Mouse (Mus musculus) myocyte (in vitro differentiated cells): ENCODE results near the gene Iqch. TPM values are rescaled to one million over a fixed set of nuclear protein-coding genes. Genes with fewer than 3 reads are reported as not detected.

Experiments used
- H3K27me3 ChIP-seq: one replicate; pipeline ENCODE4 v1.6.1; 2011; ENCODE audit not compliant: control insufficient read depth, insufficient read depth, insufficient read length
- H3K36me3 ChIP-seq: one replicate; pipeline ENCODE4 v1.6.1; 2011; ENCODE audit not compliant: control insufficient read depth, insufficient read depth
- H3K4me2 ChIP-seq: one replicate; pipeline ENCODE4 v1.6.1; 2011; ENCODE audit warnings: low read depth, control low read depth
- H3K4me3 ChIP-seq: one replicate; pipeline ENCODE4 v1.5.1; 2011; ENCODE audit warnings: mild to moderate bottlenecking, control low read depth, moderate library complexity
- H3K79me2 ChIP-seq: one replicate; pipeline ENCODE4 v1.6.1; 2011; ENCODE audit not compliant: control insufficient read depth, insufficient read depth
- H3ac ChIP-seq: one replicate; pipeline ENCODE4 v1.6.1; 2011; ENCODE audit not compliant: control insufficient read depth, insufficient read length
- CEBPB ChIP-seq: IDR thresholded peaks from 2 replicates; pipeline ENCODE4 v1.6.1; 2011; ENCODE audit warnings: mild to moderate bottlenecking, moderate library complexity; ENCODE audit not compliant: poor library complexity, insufficient read depth, severe bottlenecking
- E2F4 ChIP-seq: IDR thresholded peaks from one replicate; pipeline ENCODE4 v1.6.1; 2011; ENCODE audit warnings: mild to moderate bottlenecking, control low read depth, moderate library complexity; ENCODE audit not compliant: insufficient read depth
- MAX ChIP-seq: IDR thresholded peaks from one replicate; pipeline ENCODE4 v1.6.1; 2011; ENCODE audit warnings: low read depth, mild to moderate bottlenecking, control low read depth
- MYOD1 ChIP-seq, 3 experiments: IDR thresholded peaks; one replicate each; pipeline ENCODE4 v1.6.1; 2011; ENCODE audit warnings: control low read depth in 2 of 3, low read depth in 2 of 3, mild to moderate bottlenecking in 2 of 3, moderate library complexity in 1 of 3; ENCODE audit not compliant: insufficient read length in 2 of 3, control insufficient read depth in 1 of 3
- MYOG ChIP-seq, 3 experiments: IDR thresholded peaks; one replicate each; pipeline ENCODE4 v1.6.1; 2011; ENCODE audit warnings: control low read depth in 2 of 3, low read depth in 2 of 3, mild to moderate bottlenecking in 2 of 3; ENCODE audit not compliant: insufficient read length in 2 of 3, control insufficient read depth in 1 of 3, insufficient read depth in 1 of 3
- POLR2A ChIP-seq: IDR thresholded peaks from one replicate; pipeline ENCODE4 v1.6.1; 2011; ENCODE audit warnings: low read depth, mild to moderate bottlenecking, control low read depth, moderate library complexity; ENCODE audit not compliant: insufficient read length
- POLR2AphosphoS2 ChIP-seq: IDR thresholded peaks from one replicate; pipeline ENCODE4 v1.6.1; 2011; ENCODE audit warnings: low read depth, control low read depth; ENCODE audit not compliant: insufficient read length
- REST ChIP-seq: IDR thresholded peaks from one replicate; pipeline ENCODE4 v1.6.1; 2011; ENCODE audit warnings: mild to moderate bottlenecking, control low read depth, moderate library complexity; ENCODE audit not compliant: insufficient read depth, insufficient read length
- SRF ChIP-seq: IDR thresholded peaks from one replicate; pipeline ENCODE4 v1.6.1; 2011; ENCODE audit warnings: low read depth; ENCODE audit not compliant: control insufficient read depth, insufficient read length
- TCF12 ChIP-seq: IDR thresholded peaks from one replicate; pipeline ENCODE4 v1.6.1; 2011; ENCODE audit warnings: mild to moderate bottlenecking, control low read depth; ENCODE audit not compliant: poor library complexity, insufficient read depth, severe bottlenecking
- TCF3 ChIP-seq: IDR thresholded peaks from one replicate; pipeline ENCODE4 v1.6.1; 2011; ENCODE audit warnings: low read depth, control low read depth; ENCODE audit not compliant: insufficient read length
- USF1 ChIP-seq: IDR thresholded peaks from one replicate; pipeline ENCODE4 v1.6.1; 2011; ENCODE audit warnings: low read depth, mild to moderate bottlenecking, control low read depth, moderate library complexity
- polyA plus RNA-seq: library from polyadenylated mRNA; unstranded; fragments of >200 nt; fragmentation: generic; extraction: Trizol; gene quantifications from one replicate; pipeline ENCODE4 v1.2.1, GENCODE M21; 2012; ENCODE audit warnings: missing spikeins

Gene Iqch
- polyA plus RNA-seq, 1 experiment = not detected

GRCm38 (mm10) chr9:63647581-63648519, 45.6 kb upstream of the Iqch start:
- Histone ChIP-seq H3K79me2 (no peaks in the 10 kb centered on the region), H3K36me3 (peaks cover 25% of the 10 kb centered on the region), H3K4me2 (no peak overlapping the region), H3K27me3 (no peaks in the 10 kb centered on the region), H3K4me3 (no peak overlapping the region), H3ac (no peak overlapping the region)
- no peak for TF ChIP-seq E2F4
- no peak for TF ChIP-seq MYOG (IDR thresholded peaks at IDR 0.05; ENCODE audit: control insufficient read depth in 1 of 3, insufficient read depth in 1 of 3, insufficient read length in 2 of 3, low read depth in 2 of 3)
- peak; percentile 28 for TF ChIP-seq POLR2AphosphoS2

GRCm38 (mm10) chr9:63645084-63645483, 42.8 kb upstream of the Iqch start:
- Histone ChIP-seq H3ac (no peak overlapping the region), H3K4me2 (no peak overlapping the region), H3K79me2 (no peaks in the 10 kb centered on the region), H3K4me3 (no peak overlapping the region), H3K36me3 (peaks cover 26% of the 10 kb centered on the region), H3K27me3 (no peaks in the 10 kb centered on the region)
- TF ChIP-seq POLR2AphosphoS2 (peak; percentile 95), TCF12 (no peak), MYOG (IDR thresholded peaks at IDR 0.05; ENCODE audit: control insufficient read depth in 1 of 3, insufficient read depth in 1 of 3, insufficient read length in 2 of 3, low read depth in 2 of 3) (no peak), POLR2A (peak; percentile 36), MAX (no peak)

GRCm38 (mm10) chr9:63644011-63644410, 41.7 kb upstream of the Iqch start:
- no peak overlapping the region for H3ac ChIP-seq
- H3K79me2 ChIP-seq = no peaks in the 10 kb centered on the region
- H3K4me3 ChIP-seq = no peak overlapping the region
- no peak overlapping the region for H3K4me2 ChIP-seq
- TF ChIP-seq CEBPB (no peak), USF1 (peak; percentile 4), POLR2AphosphoS2 (peak; percentile 7)
- peaks cover 20% of the 10 kb centered on the region for H3K36me3 ChIP-seq
- no peaks in the 10 kb centered on the region for H3K27me3 ChIP-seq

- H3K4me3 ChIP-seq = no peak overlapping the region
- no peaks in the 10 kb centered on the region for H3K27me3 ChIP-seq
- peak; percentile 18 for TF ChIP-seq POLR2AphosphoS2
- TF ChIP-seq POLR2A = no peak
- TF ChIP-seq MYOD1 (IDR thresholded peaks at IDR 0.05; ENCODE audit: control insufficient read depth in 1 of 3, insufficient read length in 2 of 3, low read depth in 2 of 3) = peak in 1 of 3 experiments; percentile 39
- no peak overlapping the region for H3ac ChIP-seq
- no peak overlapping the region for H3K4me2 ChIP-seq
- H3K79me2 ChIP-seq = no peaks in the 10 kb centered on the region
- peaks cover 9% of the 10 kb centered on the region for H3K36me3 ChIP-seq
Observed at GRCm38 (mm10) chr9:63641983-63642646, 39.8 kb upstream of the Iqch start.

GRCm38 (mm10) chr9:63636113-63636512, 33.8 kb upstream of the Iqch start:
- TF ChIP-seq E2F4 (no peak), TCF3 (no peak), MYOD1 (IDR thresholded peaks at IDR 0.05; ENCODE audit: control insufficient read depth in 1 of 3, insufficient read length in 2 of 3, low read depth in 2 of 3) (no peak), POLR2AphosphoS2 (no peak), REST (no peak), TCF12 (no peak), USF1 (no peak), MAX (no peak), CEBPB (no peak), SRF (no peak), POLR2A (no peak)
- peaks cover 16% of the 10 kb centered on the region for H3K36me3 ChIP-seq

More at GRCm38 (mm10) chr9:63636113-63636512, 33.8 kb upstream of the Iqch start:
- no peak overlapping the region for H3K4me2 ChIP-seq
- no peaks in the 10 kb centered on the region for H3K79me2 ChIP-seq
- no peak overlapping the region for H3K4me3 ChIP-seq
- H3ac ChIP-seq = no peak overlapping the region
- no peaks in the 10 kb centered on the region for H3K27me3 ChIP-seq
